Mouse (Mus musculus) bone marrow, adult 2 months (tissue): ENCODE data around the gene Rps18.

Source experiments
- CTCF ChIP-seq: fragments of 200-500 bp; IDR thresholded peaks from 2 replicates; pipeline ENCODE4 v1.5.1; 2011; ENCODE audit warnings: low read length, control low read depth; ENCODE audit not compliant: control insufficient read depth, insufficient read depth
- POLR2A ChIP-seq: fragments of 200-500 bp; IDR thresholded peaks from 2 replicates; pipeline ENCODE4 v1.6.1; 2011; ENCODE audit warnings: low read depth, mild to moderate bottlenecking, control low read depth, low read length, borderline replicate concordance; ENCODE audit not compliant: control insufficient read depth

GRCm38 (mm10) chr17:33947430-33948089, 8.2 kb downstream of the Rps18 start:
- no peak for TF ChIP-seq CTCF
- no peak for TF ChIP-seq POLR2A
